Mouse (Mus musculus): Measurements from ENCODE around the gene Rara.

GRCm38 (mm10) chr11:98951026-98951906 lies 23.6 kb downstream of the Rara start:
- no peak for TF ChIP-seq CTCF (IDR thresholded peaks at IDR 0.05; ENCODE audit: extremely low read depth, insufficient read depth, low read length)
- TF ChIP-seq POLR2A (IDR thresholded peaks at IDR 0.05; ENCODE audit: extremely low read depth, insufficient read depth, low read length), result no peak
